In genomic region chr7:30453327-30453726, GRCm38 (mm10) we compare ENCODE assay signal across 12 mouse cellular contexts. TPM values are rescaled to one million over a fixed set of nuclear protein-coding genes. Genes with fewer than 3 reads are reported as not detected.
DNase-seq lines count a peak whose midpoint lies in the region; ATAC-seq and TF ChIP-seq lines count a peak whose summit lies in the region.
"Had no signal": no experiment of that assay in that cellular context is flagged by ENCODE, and none has a peak within 500 bp of the region (broad histone marks: within the 10 kb centered on the region; RNA-seq: fewer than 3 reads in every experiment).

No protein-coding gene starts in this region.

- no peaks in the 10 kb centered on the region for H3K9me3 ChIP-seq in kidney, postnatal 0 days (replicated peaks; ENCODE audit: low read length)
- H3K9me3 ChIP-seq in hindbrain, embryonic 11.5 days (ENCODE audit: control insufficient read depth, low read length), result no peaks in the 10 kb centered on the region
- no peaks in the 10 kb centered on the region for H3K9me3 ChIP-seq in intestine, embryonic 16.5 days (ENCODE audit: control insufficient read depth, low read length)
- no peaks in the 10 kb centered on the region for H3K9me3 ChIP-seq in neural tube, embryonic 12.5 days
- H3K9me3 ChIP-seq: embryonic facial prominence, embryonic 13.5 days had no signal

- no peak overlapping the region for H3K27ac ChIP-seq in kidney, postnatal 0 days
- no peak overlapping the region for H3K27ac ChIP-seq in hindbrain, embryonic 11.5 days (ENCODE audit: low read depth, low read length)
- no peak overlapping the region for H3K27ac ChIP-seq in intestine, embryonic 16.5 days (ENCODE audit: low read length)
- H3K27ac ChIP-seq in neural tube, embryonic 12.5 days, result no peak overlapping the region
- H3K27ac ChIP-seq: embryonic facial prominence, embryonic 13.5 days had no signal

- no peak for ATAC-seq in kidney, postnatal 0 days (replicated peaks; ENCODE audit: low FRiP score, low read depth)
- no peak for ATAC-seq in hindbrain, embryonic 11.5 days (ENCODE audit: low FRiP score)
- ATAC-seq in intestine, embryonic 16.5 days, result peak; percentile 5; the same call in 1 of the 2 replicates
- ATAC-seq in neural tube, embryonic 12.5 days (ENCODE audit: low FRiP score, low read depth), result no peak

- intact Hi-C loops in left cerebral cortex, postnatal 4 days (cut with DNase I), result no loop called here

- peaks cover 50% of the 10 kb centered on the region for H3K27me3 ChIP-seq in kidney, postnatal 0 days (ENCODE audit: insufficient read depth, low read length)
- H3K27me3 ChIP-seq in hindbrain, embryonic 11.5 days (ENCODE audit: control insufficient read depth, insufficient read depth, low read length), result peaks cover 63% of the 10 kb centered on the region
- H3K27me3 ChIP-seq in intestine, embryonic 16.5 days (replicated peaks; ENCODE audit: control insufficient read depth, insufficient read depth, low read length), result peaks cover 57% of the 10 kb centered on the region
- H3K27me3 ChIP-seq in neural tube, embryonic 12.5 days (replicated peaks), result peaks cover 58% of the 10 kb centered on the region

- peaks cover 8% of the 10 kb centered on the region for H3K4me1 ChIP-seq in kidney, postnatal 0 days (replicated peaks; ENCODE audit: insufficient read depth, low read length)
- peaks cover 12% of the 10 kb centered on the region for H3K4me1 ChIP-seq in hindbrain, embryonic 11.5 days (replicated peaks; ENCODE audit: control insufficient read depth, insufficient read depth, low read length)
- H3K4me1 ChIP-seq in intestine, embryonic 16.5 days (ENCODE audit: control insufficient read depth, insufficient read depth, low read length), result peaks cover 6% of the 10 kb centered on the region; the same call in 1 of the 2 replicates
- peaks cover 32% of the 10 kb centered on the region for H3K4me1 ChIP-seq in neural tube, embryonic 12.5 days

- TF ChIP-seq CTCF in kidney, postnatal 0 days (IDR thresholded peaks at IDR 0.05; ENCODE audit: low read depth), result no peak

- H3K4me3 ChIP-seq in kidney, postnatal 0 days (replicated peaks; ENCODE audit: low read depth, low read length), result no peak overlapping the region
- peak overlapping the region; percentile 35; the same call in 1 of the 2 replicates for H3K4me3 ChIP-seq in hindbrain, embryonic 11.5 days (ENCODE audit: low read depth, low read length)
- H3K4me3 ChIP-seq in intestine, embryonic 16.5 days (ENCODE audit: low read length), result peak overlapping the region; percentile 17; the same call in 1 of the 2 replicates
- no peak overlapping the region for H3K4me3 ChIP-seq in neural tube, embryonic 12.5 days

- no peaks in the 10 kb centered on the region for H3K36me3 ChIP-seq in kidney, postnatal 0 days (ENCODE audit: insufficient read depth, low read length)
- H3K36me3 ChIP-seq in hindbrain, embryonic 11.5 days (ENCODE audit: control insufficient read depth, insufficient read depth, low read length), result no peaks in the 10 kb centered on the region
- no peaks in the 10 kb centered on the region for H3K36me3 ChIP-seq in intestine, embryonic 16.5 days (ENCODE audit: control insufficient read depth, insufficient read depth, low read length)
- no peaks in the 10 kb centered on the region for H3K36me3 ChIP-seq in neural tube, embryonic 12.5 days
- H3K36me3 ChIP-seq: embryonic facial prominence, embryonic 13.5 days had no signal

- 11% methylated on average over 25 of the region's 25 CpGs for WGBS in kidney, postnatal 0 days
- WGBS in hindbrain, embryonic 11.5 days, result 18% methylated on average over 25 of the region's 25 CpGs
- WGBS in intestine, embryonic 16.5 days, result 22% methylated on average over 25 of the region's 25 CpGs
- 16% methylated on average over 25 of the region's 25 CpGs for WGBS in neural tube, embryonic 12.5 days

- peak overlapping the region; percentile 40; the same call in 1 of the 2 replicates for H3K4me2 ChIP-seq in kidney, postnatal 0 days (ENCODE audit: low read length)
- peak overlapping the region; percentile 35 for H3K4me2 ChIP-seq in hindbrain, embryonic 11.5 days (replicated peaks; ENCODE audit: low read depth, low read length)
- H3K4me2 ChIP-seq in intestine, embryonic 16.5 days (ENCODE audit: low read depth, low read length), result peak overlapping the region; percentile 44
- peak overlapping the region; percentile 31 for H3K4me2 ChIP-seq in neural tube, embryonic 12.5 days (replicated peaks)
- H3K4me2 ChIP-seq: embryonic facial prominence, embryonic 13.5 days had no signal

- no peak for DNase-seq in kidney, postnatal 0 days (ENCODE audit: low spot score)
- no peak for DNase-seq in kidney, postnatal 25 days
- DNase-seq in hindbrain, embryonic 11.5 days (ENCODE audit: low spot score), result no peak
- DNase-seq in left cerebral cortex, postnatal 4 days, result no peak
- no peak for DNase-seq in layer of hippocampus, postnatal 36 days
- DNase-seq: adrenal gland, adult 8-10 months; cerebellum, adult 11-12 months had no signal

- H3K9ac ChIP-seq in kidney, postnatal 0 days (ENCODE audit: low read depth, low read length), result no peak overlapping the region
- H3K9ac ChIP-seq in hindbrain, embryonic 11.5 days (ENCODE audit: low read depth, low read length), result 0 out of 2 replicates have a peak overlapping the region, but pooled peaks have one; percentile 19
- no peak overlapping the region for H3K9ac ChIP-seq in intestine, embryonic 16.5 days (ENCODE audit: low read depth, low read length)
- H3K9ac ChIP-seq in neural tube, embryonic 12.5 days, result no peak overlapping the region
- H3K9ac ChIP-seq: embryonic facial prominence, embryonic 13.5 days had no signal

RNA-seq across cellular contexts. Expression of gene Kirrel2, which starts 4.2 kb away (rescaled TPM):
- 0.65 and 1.5 TPM in 2 replicates for polyA plus RNA-seq in kidney, postnatal 0 days (2015; fragmentation: Nextera tagmentation; extraction: Ambion mirVana)
- polyA plus RNA-seq in hindbrain, embryonic 11.5 days (2014; fragmentation: Nextera tagmentation; extraction: Ambion mirVana), result 18.6 and 25.8 TPM in 2 replicates
- polyA plus RNA-seq in intestine, embryonic 16.5 days (2015; fragmentation: Nextera tagmentation; extraction: Ambion mirVana), result 1.0 and 1.1 TPM in 2 replicates
- 13.5 and 14.6 TPM in 2 replicates for polyA plus RNA-seq in neural tube, embryonic 12.5 days (2016; fragmentation: Nextera tagmentation; extraction: Ambion mirVana)
- under 1 TPM; 0.26 to 0.56 TPM for total RNA-seq in left cerebral cortex, postnatal 4 days (2021)
- 10 to 100 TPM; 12.3 to 21.0 TPM for total RNA-seq in layer of hippocampus, postnatal 36 days (2021)
- total RNA-seq: adrenal gland, adult 8-10 months; hematopoietic stem cell, adult 5-6 weeks; MEL had no signal

RNA-seq across cellular contexts. Expression of gene Nphs1, which starts 4.8 kb away (rescaled TPM):
- polyA plus RNA-seq in kidney, postnatal 0 days (2015; fragmentation: Nextera tagmentation; extraction: Ambion mirVana), result 3.8 and 4.3 TPM in 2 replicates
- polyA plus RNA-seq in hindbrain, embryonic 11.5 days (2014; fragmentation: Nextera tagmentation; extraction: Ambion mirVana), result 3.3 and 4.5 TPM in 2 replicates
- 0.94 and 1.8 TPM in 2 replicates for polyA plus RNA-seq in intestine, embryonic 16.5 days (2015; fragmentation: Nextera tagmentation; extraction: Ambion mirVana)
- 2.0 and 3.3 TPM in 2 replicates for polyA plus RNA-seq in neural tube, embryonic 12.5 days (2016; fragmentation: Nextera tagmentation; extraction: Ambion mirVana)
- total RNA-seq in left cerebral cortex, postnatal 4 days (2021), result under 1 TPM in 1 of 2 experiments, not detected in 1; 0.08 TPM
- 1 to 10 TPM; 1.2 TPM for total RNA-seq in layer of hippocampus, postnatal 36 days (2021)
- total RNA-seq: adrenal gland, adult 8-10 months had no signal

RNA-seq across cellular contexts. Expression of gene Aplp1, which starts 8.0 kb away (rescaled TPM):
- 24.1 and 25.4 TPM in 2 replicates for polyA plus RNA-seq in kidney, postnatal 0 days (2015; fragmentation: Nextera tagmentation; extraction: Ambion mirVana)
- polyA plus RNA-seq in hindbrain, embryonic 11.5 days (2014; fragmentation: Nextera tagmentation; extraction: Ambion mirVana), result 165 and 169 TPM in 2 replicates
- 32.4 and 33.3 TPM in 2 replicates for polyA plus RNA-seq in intestine, embryonic 16.5 days (2015; fragmentation: Nextera tagmentation; extraction: Ambion mirVana)
- 368 and 386 TPM in 2 replicates for polyA plus RNA-seq in neural tube, embryonic 12.5 days (2016; fragmentation: Nextera tagmentation; extraction: Ambion mirVana)
- total RNA-seq in left cerebral cortex, postnatal 4 days (2021), result 100 to 1,000 TPM; 739 to 767 TPM
- 1,000 to 10,000 TPM; 1,244 to 1,325 TPM for total RNA-seq in layer of hippocampus, postnatal 36 days (2021)
- total RNA-seq: hematopoietic stem cell, adult 5-6 weeks had no signal

RNA-seq across cellular contexts. Expression of gene Nfkbid, which starts 31.8 kb away (rescaled TPM):
- 1.1 and 1.2 TPM in 2 replicates for polyA plus RNA-seq in kidney, postnatal 0 days (2015; fragmentation: Nextera tagmentation; extraction: Ambion mirVana)
- 1.5 and 1.8 TPM in 2 replicates for polyA plus RNA-seq in hindbrain, embryonic 11.5 days (2014; fragmentation: Nextera tagmentation; extraction: Ambion mirVana)
- polyA plus RNA-seq in intestine, embryonic 16.5 days (2015; fragmentation: Nextera tagmentation; extraction: Ambion mirVana), result 2.6 TPM in 2 replicates
- polyA plus RNA-seq in neural tube, embryonic 12.5 days (2016; fragmentation: Nextera tagmentation; extraction: Ambion mirVana), result 1.4 and 2.1 TPM in 2 replicates
- 1 to 10 TPM; 2.1 to 3.0 TPM for total RNA-seq in left cerebral cortex, postnatal 4 days (2021)
- total RNA-seq in layer of hippocampus, postnatal 36 days (2021), result 1 to 10 TPM; 3.1 to 3.4 TPM

RNA-seq across cellular contexts. Expression of gene Hcst, which starts 33.7 kb away (rescaled TPM):
- polyA plus RNA-seq in kidney, postnatal 0 days (2015; fragmentation: Nextera tagmentation; extraction: Ambion mirVana), result 2.1 and 3.4 TPM in 2 replicates
- polyA plus RNA-seq in hindbrain, embryonic 11.5 days (2014; fragmentation: Nextera tagmentation; extraction: Ambion mirVana), result 0.39 and 0.62 TPM in 2 replicates
- polyA plus RNA-seq in intestine, embryonic 16.5 days (2015; fragmentation: Nextera tagmentation; extraction: Ambion mirVana), result 2.4 and 3.1 TPM in 2 replicates
- 0.72 and 1.2 TPM in 2 replicates for polyA plus RNA-seq in neural tube, embryonic 12.5 days (2016; fragmentation: Nextera tagmentation; extraction: Ambion mirVana)
- not detected for total RNA-seq in left cerebral cortex, postnatal 4 days (2021)
- not detected for total RNA-seq in layer of hippocampus, postnatal 36 days (2021)

Comparison
In these comparisons a context has a peak if more than half of its experiments do, and no peak if none do; other contexts are left out.
1. H3K4me3 ChIP-seq: peak in hindbrain, embryonic 11.5 days (single experiment) and intestine, embryonic 16.5 days (single experiment); none in kidney, postnatal 0 days (single experiment) and neural tube, embryonic 12.5 days (single experiment).
2. Peak in every context shown above with its lines, with median percentiles within 50 percentile points of each other: H3K4me2 ChIP-seq.